Mouse (Mus musculus): ENCODE results near the gene Gm20388. TPM values are rescaled to one million over a fixed set of nuclear protein-coding genes. Genes with fewer than 3 reads are reported as not detected.

Gm20388 gene
- polyA plus RNA-seq, 1 experiment from 2014 or later: not detected

DNA sequence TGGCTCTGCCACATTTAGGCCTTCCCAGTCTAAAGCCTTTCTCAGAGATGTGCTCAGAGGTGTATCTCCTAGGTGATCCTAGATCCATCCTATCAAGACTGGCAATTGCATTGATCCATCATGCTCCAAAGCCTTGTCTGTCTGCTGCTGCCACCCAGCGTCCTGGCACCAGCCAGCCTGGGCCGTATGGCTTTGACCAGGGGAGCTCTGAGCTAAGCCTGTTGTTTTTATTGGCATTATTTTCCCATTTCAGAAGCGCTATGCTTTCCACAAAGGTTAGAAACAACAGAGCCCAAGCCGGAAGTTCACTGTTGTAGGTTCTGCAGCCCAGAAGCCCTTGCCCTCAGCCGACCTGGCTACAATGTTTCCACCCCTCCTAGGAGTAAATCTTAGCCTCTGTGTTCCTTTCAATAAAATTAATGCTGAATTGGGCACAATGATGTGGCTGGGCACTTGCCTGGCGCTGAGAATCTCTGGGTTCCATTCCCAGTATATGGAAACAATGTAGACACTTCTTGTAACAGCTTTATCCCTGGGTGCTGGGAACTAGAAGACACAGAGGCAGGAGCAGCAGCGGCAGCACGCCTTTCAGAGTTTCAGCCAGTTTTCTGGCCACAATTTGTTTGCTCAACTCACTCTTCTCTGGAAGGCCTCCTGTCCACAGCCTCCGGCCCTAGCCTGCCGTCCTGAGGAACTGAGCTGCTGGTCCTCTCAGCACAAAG lies 2307.0 kb downstream of the Gm20388 start:
- Histone ChIP-seq H3K36me3 (ENCODE audit: control insufficient read depth, insufficient read depth, low read length) (no peaks in the 10 kb centered on the region), H3K4me1 (ENCODE audit: control insufficient read depth in 2 of 2, insufficient read depth in 2 of 2, low read length in 2 of 2) (peaks cover 0 to 5% of the 10 kb centered on the region in 2 experiments; a peak in 1 of 4 replicates), H3K4me3 (ENCODE audit: control insufficient read depth in 1 of 2, insufficient read depth in 1 of 2, low read depth in 1 of 2, low read length in 2 of 2) (no peak overlapping the region), H3K27me3 (ENCODE audit: control insufficient read depth, insufficient read depth, low read length) (no peaks in the 10 kb centered on the region; the same call in 1 of the 2 replicates), H3K9me3 (ENCODE audit: control insufficient read depth, low read length) (no peaks in the 10 kb centered on the region), H3K27ac (replicated peaks in 1 of 2; ENCODE audit: control insufficient read depth in 1 of 2, insufficient read depth in 1 of 2, low read depth in 2 of 2, low read length in 2 of 2) (no peak overlapping the region), H3K9ac (ENCODE audit: low read length) (no peak overlapping the region), H3K4me2 (ENCODE audit: low read length) (no peak overlapping the region)
- WGBS: 77% methylated on average over 10 of the region's 10 CpGs
- ATAC-seq (ENCODE audit: insufficient number of reproducible peaks, insufficient read depth, low FRiP score, low read depth): peak; percentile 8; the same call in 1 of the 2 replicates

DNA sequence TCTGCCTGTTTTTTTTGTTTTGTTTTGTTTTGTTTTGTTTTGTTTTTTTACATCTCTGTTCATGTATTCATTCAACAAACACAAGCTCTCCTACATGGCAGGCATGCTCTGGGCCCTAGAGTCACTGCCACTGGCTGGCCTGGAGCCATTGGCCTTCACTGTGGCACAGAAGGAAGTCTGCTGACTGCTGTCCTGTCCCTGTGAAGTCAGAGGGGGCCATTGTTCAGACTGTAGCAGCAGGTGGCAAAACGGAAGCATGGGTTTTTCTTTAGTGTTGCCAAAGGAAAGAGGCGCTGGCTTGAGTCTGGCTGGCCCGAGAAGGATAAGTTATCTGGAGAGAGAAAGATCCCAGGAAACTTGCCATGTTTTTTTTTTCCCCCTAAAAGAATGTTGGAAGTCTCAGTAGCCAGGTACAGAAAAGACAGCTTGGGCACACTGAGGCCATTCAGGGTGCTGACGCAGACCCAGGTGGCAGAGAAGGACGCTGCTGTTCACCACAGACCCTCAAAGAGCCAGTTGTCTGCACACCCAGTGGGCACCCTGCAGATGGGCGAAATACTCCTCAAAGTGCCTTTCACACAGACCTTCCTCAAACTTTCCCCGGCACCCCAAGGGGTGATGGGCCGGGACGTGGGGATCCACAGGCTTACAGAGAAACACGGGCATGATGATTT lies 2313.5 kb downstream of the Gm20388 start:
- Histone ChIP-seq H3K4me3 (ENCODE audit: control insufficient read depth in 1 of 2, insufficient read depth in 1 of 2, low read depth in 1 of 2, low read length in 2 of 2) (no peak overlapping the region), H3K4me2 (ENCODE audit: low read length) (no peak overlapping the region), H3K27ac (replicated peaks in 1 of 2; ENCODE audit: control insufficient read depth in 1 of 2, insufficient read depth in 1 of 2, low read depth in 2 of 2, low read length in 2 of 2) (no peak overlapping the region), H3K9me3 (ENCODE audit: control insufficient read depth, low read length) (no peaks in the 10 kb centered on the region), H3K36me3 (ENCODE audit: control insufficient read depth, insufficient read depth, low read length) (no peaks in the 10 kb centered on the region), H3K9ac (ENCODE audit: low read length) (no peak overlapping the region), H3K27me3 (ENCODE audit: control insufficient read depth, insufficient read depth, low read length) (peaks cover 12% of the 10 kb centered on the region), H3K4me1 (ENCODE audit: control insufficient read depth in 2 of 2, insufficient read depth in 2 of 2, low read length in 2 of 2) (peaks cover 4 to 6% of the 10 kb centered on the region in 2 experiments; a peak in 1 of 4 replicates)
- ATAC-seq (ENCODE audit: insufficient number of reproducible peaks, insufficient read depth, low FRiP score, low read depth): no peak
- 72% methylated on average over 10 of the region's 10 CpGs for WGBS

DNA sequence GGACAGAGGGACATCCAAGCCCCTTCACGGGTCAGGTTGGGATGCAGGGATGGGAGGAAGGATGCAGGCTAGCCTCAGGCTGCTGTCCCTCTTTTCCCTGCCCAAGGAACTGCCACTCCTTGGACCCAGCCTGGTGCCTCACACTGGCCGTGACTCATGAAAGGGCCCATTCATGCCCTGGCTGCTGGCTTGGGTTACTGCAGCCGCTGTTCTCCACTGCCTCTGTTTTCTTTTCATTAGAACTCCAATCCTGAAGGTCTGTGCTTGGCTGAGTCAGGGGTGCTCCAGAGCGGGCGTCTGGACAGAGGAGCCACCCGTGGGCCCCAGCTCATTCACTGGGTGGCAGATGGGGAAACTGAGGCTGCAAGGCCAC lies 2314.0 kb downstream of the Gm20388 start:
- no peaks in the 10 kb centered on the region for H3K36me3 ChIP-seq (ENCODE audit: control insufficient read depth, insufficient read depth, low read length)
- no peak overlapping the region for H3K27ac ChIP-seq (replicated peaks in 1 of 2; ENCODE audit: control insufficient read depth in 1 of 2, insufficient read depth in 1 of 2, low read depth in 2 of 2, low read length in 2 of 2)
- no peaks in the 10 kb centered on the region for H3K9me3 ChIP-seq (ENCODE audit: control insufficient read depth, low read length)
- 70% methylated on average over 6 of the region's 6 CpGs for WGBS
- H3K9ac ChIP-seq (ENCODE audit: low read length): no peak overlapping the region
- no peak overlapping the region for H3K4me3 ChIP-seq (ENCODE audit: control insufficient read depth in 1 of 2, insufficient read depth in 1 of 2, low read depth in 1 of 2, low read length in 2 of 2)
- no peak overlapping the region for H3K4me2 ChIP-seq (ENCODE audit: low read length)
- peaks cover 6 to 8% of the 10 kb centered on the region in 2 experiments; a peak in 3 of 4 replicates for H3K4me1 ChIP-seq (ENCODE audit: control insufficient read depth in 2 of 2, insufficient read depth in 2 of 2, low read length in 2 of 2)
- peaks cover 17% of the 10 kb centered on the region for H3K27me3 ChIP-seq (ENCODE audit: control insufficient read depth, insufficient read depth, low read length)
- no peak for ATAC-seq (ENCODE audit: insufficient number of reproducible peaks, insufficient read depth, low FRiP score, low read depth)

DNA sequence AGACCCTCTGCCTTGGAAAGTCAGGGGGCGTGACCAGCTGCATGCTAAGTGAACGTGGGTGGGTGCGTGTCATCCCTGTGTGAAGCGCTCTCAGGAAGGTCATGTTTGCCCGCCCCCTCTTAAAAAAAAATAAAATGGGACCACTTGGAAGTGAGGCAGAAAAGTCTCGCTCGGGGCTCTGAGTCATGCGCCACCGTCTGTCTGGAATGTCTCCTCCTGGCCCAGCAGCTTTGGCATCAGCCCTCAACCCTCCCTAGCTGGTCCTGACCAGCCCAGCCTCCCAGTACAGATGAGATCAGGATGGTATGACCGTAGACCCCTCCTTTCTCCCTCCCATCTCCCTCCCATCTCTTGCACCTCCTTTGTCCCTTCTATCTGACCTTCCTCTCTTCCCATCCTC lies 2314.8 kb downstream of the Gm20388 start:
- no peak for ATAC-seq (ENCODE audit: insufficient number of reproducible peaks, insufficient read depth, low FRiP score, low read depth)
- Histone ChIP-seq H3K4me2 (ENCODE audit: low read length) (no peak overlapping the region), H3K9ac (ENCODE audit: low read length) (no peak overlapping the region), H3K27ac (replicated peaks in 1 of 2; ENCODE audit: control insufficient read depth in 1 of 2, insufficient read depth in 1 of 2, low read depth in 2 of 2, low read length in 2 of 2) (no peak overlapping the region), H3K4me1 (ENCODE audit: control insufficient read depth in 2 of 2, insufficient read depth in 2 of 2, low read length in 2 of 2) (peaks cover 8 to 10% of the 10 kb centered on the region in 2 experiments; a peak in 3 of 4 replicates), H3K27me3 (ENCODE audit: control insufficient read depth, insufficient read depth, low read length) (peaks cover 19% of the 10 kb centered on the region), H3K9me3 (ENCODE audit: control insufficient read depth, low read length) (no peaks in the 10 kb centered on the region), H3K4me3 (ENCODE audit: control insufficient read depth in 1 of 2, insufficient read depth in 1 of 2, low read depth in 1 of 2, low read length in 2 of 2) (no peak overlapping the region), H3K36me3 (ENCODE audit: control insufficient read depth, insufficient read depth, low read length) (no peaks in the 10 kb centered on the region)
- 44% methylated on average over 10 of the region's 10 CpGs for WGBS

DNA sequence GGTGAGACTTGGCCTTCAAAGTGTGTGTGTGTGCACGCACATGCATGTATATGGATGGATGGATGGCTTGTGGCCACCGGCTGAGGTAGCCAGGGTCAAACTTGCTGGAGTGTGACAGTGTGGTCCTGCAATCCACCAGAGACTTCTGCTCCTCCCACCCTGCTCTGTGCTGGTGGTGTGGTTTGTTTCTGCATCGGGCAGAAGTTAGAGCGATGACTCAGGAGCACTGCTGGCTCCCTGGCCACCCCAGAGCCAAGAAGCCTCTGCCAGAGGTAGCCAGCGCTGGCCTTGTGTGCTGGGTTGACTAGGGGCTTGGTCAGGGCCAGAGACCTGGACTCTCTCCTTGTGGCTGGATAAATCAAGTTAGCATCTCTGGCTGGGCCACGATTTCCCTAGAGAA lies 2316.7 kb downstream of the Gm20388 start:
- Histone ChIP-seq H3K9ac (ENCODE audit: low read length) (no peak overlapping the region), H3K36me3 (ENCODE audit: control insufficient read depth, insufficient read depth, low read length) (no peaks in the 10 kb centered on the region), H3K4me2 (ENCODE audit: low read length) (no peak overlapping the region), H3K9me3 (ENCODE audit: control insufficient read depth, low read length) (no peaks in the 10 kb centered on the region), H3K27ac (replicated peaks in 1 of 2; ENCODE audit: control insufficient read depth in 1 of 2, insufficient read depth in 1 of 2, low read depth in 2 of 2, low read length in 2 of 2) (no peak overlapping the region), H3K4me3 (ENCODE audit: control insufficient read depth in 1 of 2, insufficient read depth in 1 of 2, low read depth in 1 of 2, low read length in 2 of 2) (no peak overlapping the region), H3K27me3 (ENCODE audit: control insufficient read depth, insufficient read depth, low read length) (peaks cover 25% of the 10 kb centered on the region), H3K4me1 (ENCODE audit: control insufficient read depth in 2 of 2, insufficient read depth in 2 of 2, low read length in 2 of 2) (peaks cover 11 to 19% of the 10 kb centered on the region in 2 experiments)
- WGBS: 83% methylated on average over 6 of the region's 6 CpGs
- no peak for ATAC-seq (ENCODE audit: insufficient number of reproducible peaks, insufficient read depth, low FRiP score, low read depth)

DNA sequence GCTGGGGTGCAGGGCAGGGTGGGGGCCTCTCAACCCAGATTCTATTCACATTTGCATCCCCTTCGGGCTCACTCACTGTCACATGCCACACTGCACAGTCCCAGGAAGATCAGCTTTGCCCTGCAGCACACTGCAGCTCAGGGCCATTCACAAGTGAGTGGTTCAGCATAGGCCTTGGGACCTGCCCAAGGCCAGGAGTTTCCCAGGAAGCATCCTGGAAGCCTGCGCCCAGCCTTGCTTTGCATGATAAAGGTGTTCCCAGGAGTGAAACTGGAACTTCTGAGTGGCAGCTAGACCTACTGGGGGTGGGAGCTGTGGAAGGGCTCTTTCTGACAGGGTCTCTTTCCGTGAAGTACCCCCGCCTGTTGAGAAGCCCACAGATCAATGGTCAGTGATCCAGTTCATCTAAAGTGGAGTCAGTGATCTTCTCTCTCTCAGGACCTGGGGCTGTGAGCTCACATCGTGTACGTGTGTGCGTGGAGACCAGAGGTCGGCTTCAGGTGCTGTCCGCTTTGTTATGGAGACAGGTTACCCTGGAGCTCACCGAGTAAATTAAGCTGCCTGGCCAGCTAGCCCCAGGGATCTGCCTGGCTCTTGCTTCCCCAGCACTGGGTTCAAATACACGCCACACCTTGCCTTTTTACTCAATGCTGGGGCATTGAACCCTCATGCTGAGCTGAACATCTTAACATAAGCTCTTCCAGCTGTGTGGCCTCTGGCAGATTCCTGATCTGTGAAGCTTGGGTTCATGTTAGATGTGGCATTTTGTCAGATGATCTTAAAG lies 2318.3 kb downstream of the Gm20388 start:
- no peaks in the 10 kb centered on the region for H3K36me3 ChIP-seq (ENCODE audit: control insufficient read depth, insufficient read depth, low read length)
- H3K9ac ChIP-seq (ENCODE audit: low read length): no peak overlapping the region
- H3K4me2 ChIP-seq (ENCODE audit: low read length): no peak overlapping the region; the same call in 1 of the 2 replicates
- no peak for ATAC-seq (ENCODE audit: insufficient number of reproducible peaks, insufficient read depth, low FRiP score, low read depth)
- 79% methylated on average over 11 of the region's 11 CpGs for WGBS
- H3K4me3 ChIP-seq (ENCODE audit: control insufficient read depth in 1 of 2, insufficient read depth in 1 of 2, low read depth in 1 of 2, low read length in 2 of 2): no peak overlapping the region
- peaks cover 27% of the 10 kb centered on the region for H3K27me3 ChIP-seq (ENCODE audit: control insufficient read depth, insufficient read depth, low read length)
- peaks cover 11 to 20% of the 10 kb centered on the region in 2 experiments for H3K4me1 ChIP-seq (ENCODE audit: control insufficient read depth in 2 of 2, insufficient read depth in 2 of 2, low read length in 2 of 2)
- H3K27ac ChIP-seq (replicated peaks in 1 of 2; ENCODE audit: control insufficient read depth in 1 of 2, insufficient read depth in 1 of 2, low read depth in 2 of 2, low read length in 2 of 2): no peak overlapping the region
- no peaks in the 10 kb centered on the region for H3K9me3 ChIP-seq (ENCODE audit: control insufficient read depth, low read length)

DNA sequence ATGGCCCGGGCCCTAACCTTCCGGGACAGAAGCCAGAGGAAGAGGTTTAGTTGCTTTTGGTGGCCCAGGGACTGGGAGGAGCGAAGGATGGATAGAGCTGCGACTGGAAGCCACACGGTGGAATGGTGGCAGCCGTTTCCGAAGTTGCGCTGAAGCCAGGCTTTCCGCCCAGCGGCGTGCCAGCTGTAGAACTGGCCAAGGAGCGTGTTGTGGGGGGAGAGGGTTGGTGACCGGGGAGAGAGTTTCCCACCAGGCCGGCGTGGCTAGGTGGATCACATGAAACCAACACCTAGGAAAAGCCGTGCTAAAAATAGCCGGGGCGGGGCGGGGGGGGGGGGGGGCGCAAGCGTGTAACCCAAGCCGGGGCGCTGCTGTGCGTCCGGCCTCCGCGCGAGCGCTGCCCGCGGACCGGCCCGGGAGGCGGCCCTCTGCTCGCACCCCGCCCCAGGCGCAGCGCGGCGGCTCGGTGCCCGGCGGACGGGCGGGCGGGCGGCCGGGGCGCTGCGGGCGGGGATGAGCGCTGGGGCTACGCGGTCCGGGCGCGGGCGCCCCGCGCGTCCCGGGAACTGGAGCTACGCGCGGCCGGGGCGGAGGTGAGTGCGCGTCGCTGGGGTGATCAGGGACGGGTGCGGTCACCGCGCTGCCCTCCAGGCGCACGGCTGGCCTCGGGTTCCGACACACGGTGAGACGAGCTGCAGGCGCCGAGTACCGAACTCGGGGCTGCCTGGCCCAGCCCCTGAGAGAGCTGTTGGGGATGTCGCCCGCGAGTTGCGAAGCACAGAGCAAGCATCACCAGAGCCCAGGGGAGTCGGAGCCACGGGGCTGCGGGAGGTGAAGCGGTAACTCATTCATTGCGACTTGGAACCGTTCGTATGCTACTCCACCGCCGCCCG lies 2319.4 kb downstream of the Gm20388 start:
- WGBS: 1% methylated on average over 79 of the region's 98 CpGs
- ATAC-seq (ENCODE audit: insufficient number of reproducible peaks, insufficient read depth, low FRiP score, low read depth): no peak

More for the DNA sequence above, 2319.4 kb downstream of the Gm20388 start:
- H3K4me2 ChIP-seq (ENCODE audit: low read length): peak overlapping the region; percentile 89
- peak overlapping the region in 1 of 2 experiments; percentile 31; a peak in 1 of 4 replicates for H3K27ac ChIP-seq (replicated peaks in 1 of 2; ENCODE audit: control insufficient read depth in 1 of 2, insufficient read depth in 1 of 2, low read depth in 2 of 2, low read length in 2 of 2)
- H3K36me3 ChIP-seq (ENCODE audit: control insufficient read depth, insufficient read depth, low read length): no peaks in the 10 kb centered on the region
- H3K27me3 ChIP-seq (ENCODE audit: control insufficient read depth, insufficient read depth, low read length): peaks cover 27% of the 10 kb centered on the region
- peak overlapping the region; percentile 50 to 51 for H3K4me3 ChIP-seq (ENCODE audit: control insufficient read depth in 1 of 2, insufficient read depth in 1 of 2, low read depth in 1 of 2, low read length in 2 of 2)
- H3K9ac ChIP-seq (ENCODE audit: low read length): peak overlapping the region; percentile 70
- H3K4me1 ChIP-seq (ENCODE audit: control insufficient read depth in 2 of 2, insufficient read depth in 2 of 2, low read length in 2 of 2): peaks cover 19 to 29% of the 10 kb centered on the region in 2 experiments
- no peaks in the 10 kb centered on the region for H3K9me3 ChIP-seq (ENCODE audit: control insufficient read depth, low read length)

Measured in heart, embryonic 14.5 days (tissue).